Mouse (Mus musculus) intestine, embryonic 14.5 days (tissue): ENCODE results near the gene Stx8. TPM values are rescaled to one million over a fixed set of nuclear protein-coding genes. Genes with fewer than 3 reads are reported as not detected.
A peak's percentile ranks its signal among the peaks of the same experiment; 100 is the strongest.

Experiments used
- ATAC-seq: fragments of 200-750 bp; cut with Nextera tagmentation; replicated peaks from 2 replicates; pipeline ENCODE4 v1.8.0; 2017; ENCODE audit warnings: low read depth, moderate number of reproducible peaks, moderate TSS enrichment, moderate library complexity; ENCODE audit not compliant: low FRiP score, low TSS enrichment
- DNase-seq: peaks from one replicate; pipeline ENCODE4 v3.0.0-alpha.2; 2018; ENCODE audit warnings: low spot score
- H3K27ac ChIP-seq: fragments of 300-500 bp; sonication (generic); 2 replicates; pipeline ENCODE4 v1.5.1; 2014; ENCODE audit warnings: low read depth, mild to moderate bottlenecking, control low read depth
- H3K27me3 ChIP-seq: fragments of 300-500 bp; sonication (generic); replicated peaks from 2 replicates; pipeline ENCODE4 v1.6.1; 2014; ENCODE audit warnings: low read length, control low read depth; ENCODE audit not compliant: control insufficient read depth, insufficient read depth
- H3K36me3 ChIP-seq: fragments of 300-500 bp; sonication (generic); 2 replicates; pipeline ENCODE4 v1.6.1; 2014; ENCODE audit warnings: low read length, control low read depth; ENCODE audit not compliant: control insufficient read depth, insufficient read depth
- H3K4me1 ChIP-seq: fragments of 300-500 bp; sonication (generic); replicated peaks from 2 replicates; pipeline ENCODE4 v1.6.1; 2014; ENCODE audit warnings: low read length, control low read depth, mixed read lengths; ENCODE audit not compliant: control insufficient read depth, insufficient read depth
- H3K4me2 ChIP-seq: fragments of 300-500 bp; sonication (generic); 2 replicates; pipeline ENCODE4 v1.6.1; 2014; ENCODE audit warnings: low read length
- H3K4me3 ChIP-seq: fragments of 300-500 bp; sonication (generic); 2 replicates; pipeline ENCODE4 v1.5.1; 2014; ENCODE audit warnings: low read depth, low read length, control low read depth, mixed read lengths
- H3K9ac ChIP-seq: fragments of 300-500 bp; sonication (generic); 2 replicates; pipeline ENCODE4 v1.6.1; 2014; ENCODE audit warnings: mild to moderate bottlenecking, low read length
- H3K9me3 ChIP-seq: fragments of 300-500 bp; sonication (generic); 2 replicates; pipeline ENCODE4 v1.6.1; 2016; ENCODE audit warnings: low read length, control low read depth; ENCODE audit not compliant: control insufficient read depth
- WGBS: fragments of 180-500 bp; shearing (Covaris S2); extraction: QIAGEN DNeasy Blood & Tissue Kit; methylation state at CpG from one replicate; pipeline ENCODE4 v1.1.7; 2014; 5-methylcytosine and 5-hydroxymethylcytosine counted together
- polyA plus RNA-seq: library from polyadenylated mRNA; unstranded; fragments of >200 nt; fragmentation: Nextera tagmentation; extraction: Ambion mirVana; gene quantifications from 2 replicates; pipeline ENCODE4 v1.2.1, GENCODE M21; 2014

Gene Stx8
- polyA plus RNA-seq, 1 experiment from 2014 or later, result 51.3 TPM

DNA sequence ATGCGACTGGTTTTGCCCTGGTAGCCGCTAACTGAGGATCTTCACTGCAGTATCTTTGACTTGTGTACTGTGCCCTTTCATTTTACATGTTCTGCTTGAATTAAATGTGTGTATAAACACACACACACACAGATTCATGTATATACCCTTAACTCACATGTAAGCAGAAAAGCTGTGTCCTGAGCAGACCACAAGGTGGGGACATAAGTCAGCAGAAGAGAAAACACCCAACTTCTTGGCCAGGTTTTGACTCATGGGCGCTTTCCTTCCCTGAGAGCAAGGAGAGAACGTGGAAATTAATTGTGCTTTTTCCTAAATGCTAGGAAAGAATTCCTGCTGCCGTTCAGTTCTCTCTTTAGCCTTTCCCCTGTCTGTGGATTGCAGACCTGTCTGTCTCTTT, 33.6 kb downstream of the Stx8 start:
- Histone ChIP-seq H3K9ac (no peak overlapping the region), H3K9me3 (no peaks in the 10 kb centered on the region), H3K4me3 (no peak overlapping the region), H3K36me3 (no peaks in the 10 kb centered on the region), H3K27me3 (no peaks in the 10 kb centered on the region), H3K4me1 (peaks cover 7% of the 10 kb centered on the region), H3K4me2 (no peak overlapping the region; the same call in 1 of the 2 replicates), H3K27ac (no peak overlapping the region)
- DNase-seq, result no peak
- 53% methylated on average over 5 of the region's 5 CpGs for WGBS
- no peak for ATAC-seq

GRCm38 (mm10) chr11:68004191-68004590, 38.2 kb downstream of the Stx8 start:
- Histone ChIP-seq H3K4me2 (no peak overlapping the region), H3K36me3 (no peaks in the 10 kb centered on the region), H3K4me1 (peaks cover 15% of the 10 kb centered on the region), H3K9ac (no peak overlapping the region), H3K4me3 (no peak overlapping the region), H3K27ac (no peak overlapping the region), H3K9me3 (no peaks in the 10 kb centered on the region), H3K27me3 (no peaks in the 10 kb centered on the region)
- peak; percentile 89 for DNase-seq
- ATAC-seq, result no peak
- 17% methylated on average over 6 of the region's 6 CpGs for WGBS

DNA sequence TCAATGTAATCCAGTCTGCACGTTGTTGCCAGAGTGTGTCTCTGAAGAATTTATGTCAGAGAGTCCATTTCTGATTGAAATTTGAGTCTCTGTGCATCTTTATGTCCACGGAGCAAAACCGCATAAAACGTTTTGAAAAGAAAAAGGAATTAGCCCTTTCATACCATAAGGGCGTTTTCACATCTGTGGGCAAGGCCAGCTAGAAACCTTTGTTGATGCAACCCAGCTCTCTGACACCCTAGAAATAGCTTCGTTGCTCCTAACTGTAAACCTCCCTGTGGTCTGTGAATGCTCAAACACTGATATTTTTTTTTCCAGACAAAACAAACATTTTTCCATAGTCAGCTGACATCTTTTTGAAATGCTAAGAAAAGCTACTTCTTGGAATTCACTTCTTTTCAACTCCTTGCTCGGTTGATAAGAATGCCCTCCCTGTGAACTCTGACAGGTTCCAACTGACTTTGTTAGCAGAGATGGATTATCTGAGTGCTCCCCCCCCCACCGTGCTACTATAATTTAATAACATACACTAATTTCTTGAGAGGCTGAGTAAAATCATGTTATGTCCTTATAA, 40.3 kb downstream of the Stx8 start:
- no peak overlapping the region for H3K4me2 ChIP-seq
- DNase-seq (no peak), ATAC-seq (no peak)
- H3K9ac ChIP-seq, result no peak overlapping the region
- WGBS, result 21% methylated on average over 8 of the region's 8 CpGs
- H3K27ac ChIP-seq, result peak overlapping the region; percentile 59; the same call in 1 of the 2 replicates
- H3K27me3 ChIP-seq, result no peaks in the 10 kb centered on the region
- no peaks in the 10 kb centered on the region for H3K9me3 ChIP-seq
- H3K4me1 ChIP-seq, result peaks cover 15% of the 10 kb centered on the region
- no peak overlapping the region for H3K4me3 ChIP-seq
- H3K36me3 ChIP-seq, result no peaks in the 10 kb centered on the region

- H3K9ac ChIP-seq, result no peak overlapping the region
- H3K27me3 ChIP-seq, result no peaks in the 10 kb centered on the region
- no peaks in the 10 kb centered on the region for H3K9me3 ChIP-seq
- H3K27ac ChIP-seq, result no peak overlapping the region
- DNase-seq, result no peak
- H3K4me2 ChIP-seq, result no peak overlapping the region
- no peaks in the 10 kb centered on the region for H3K36me3 ChIP-seq
- H3K4me3 ChIP-seq, result no peak overlapping the region
- WGBS, result 33% methylated on average over 6 of the region's 6 CpGs
- H3K4me1 ChIP-seq, result peaks cover 15% of the 10 kb centered on the region
- no peak for ATAC-seq
Measured at GRCm38 (mm10) chr11:68007645-68008044, 41.7 kb downstream of the Stx8 start.

GRCm38 (mm10) chr11:68009377-68009776, 43.4 kb downstream of the Stx8 start:
- Histone ChIP-seq H3K9ac (no peak overlapping the region), H3K27ac (no peak overlapping the region), H3K27me3 (no peaks in the 10 kb centered on the region), H3K9me3 (no peaks in the 10 kb centered on the region), H3K4me1 (peaks cover 15% of the 10 kb centered on the region), H3K36me3 (no peaks in the 10 kb centered on the region), H3K4me2 (no peak overlapping the region), H3K4me3 (no peak overlapping the region)
- 79% methylated on average over 5 of the region's 5 CpGs for WGBS
- ATAC-seq (no peak), DNase-seq (no peak)

- H3K9ac ChIP-seq, result no peak overlapping the region
- H3K4me3 ChIP-seq, result no peak overlapping the region
- ATAC-seq (no peak), DNase-seq (no peak)
- H3K27ac ChIP-seq, result no peak overlapping the region
- no peaks in the 10 kb centered on the region for H3K4me1 ChIP-seq
- WGBS, result 59% methylated on average over 7 of the region's 7 CpGs
- H3K4me2 ChIP-seq, result no peak overlapping the region
- no peaks in the 10 kb centered on the region for H3K27me3 ChIP-seq
- no peaks in the 10 kb centered on the region for H3K9me3 ChIP-seq
- H3K36me3 ChIP-seq, result no peaks in the 10 kb centered on the region
Measured at GRCm38 (mm10) chr11:68012207-68012606, 46.2 kb downstream of the Stx8 start.

GRCm38 (mm10) chr11:68018191-68018590, 52.2 kb downstream of the Stx8 start:
- H3K27me3 ChIP-seq, result no peaks in the 10 kb centered on the region
- no peak overlapping the region for H3K4me2 ChIP-seq
- 85% methylated on average over 8 of the region's 8 CpGs for WGBS
- no peaks in the 10 kb centered on the region for H3K9me3 ChIP-seq
- H3K9ac ChIP-seq, result no peak overlapping the region
- ATAC-seq, result no peak
- H3K4me1 ChIP-seq, result peaks cover 3% of the 10 kb centered on the region; the same call in 1 of the 2 replicates
- H3K27ac ChIP-seq, result no peak overlapping the region
- no peaks in the 10 kb centered on the region for H3K36me3 ChIP-seq
- no peak for DNase-seq
- H3K4me3 ChIP-seq, result no peak overlapping the region

- Histone ChIP-seq H3K27ac (no peak overlapping the region), H3K4me1 (peaks cover 10% of the 10 kb centered on the region), H3K4me3 (no peak overlapping the region), H3K27me3 (no peaks in the 10 kb centered on the region), H3K9ac (no peak overlapping the region), H3K4me2 (no peak overlapping the region), H3K9me3 (no peaks in the 10 kb centered on the region), H3K36me3 (no peaks in the 10 kb centered on the region)
- DNase-seq (no peak), ATAC-seq (no peak)
- WGBS, result 68% methylated on average over 11 of the region's 11 CpGs
Measured at GRCm38 (mm10) chr11:68019156-68019555, 53.2 kb downstream of the Stx8 start.

DNA sequence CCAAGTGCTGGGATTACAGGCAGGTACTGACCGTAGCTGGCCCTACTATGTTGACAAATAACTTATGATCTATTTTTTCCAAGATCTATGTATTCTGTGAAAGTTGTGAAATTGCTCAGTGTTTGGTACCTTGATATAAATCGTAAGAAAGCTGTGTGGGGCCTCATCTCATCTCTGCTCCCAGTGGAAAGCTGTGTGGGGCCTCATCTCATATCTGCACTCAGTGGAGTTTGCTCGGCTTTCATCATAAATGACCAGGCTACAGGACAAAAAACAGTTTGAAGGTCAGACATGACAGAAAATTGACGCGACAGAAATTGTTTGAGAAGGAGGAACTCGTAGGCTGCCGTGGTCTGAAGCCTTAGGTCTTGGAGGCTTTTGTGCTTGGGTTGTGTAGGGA, 56.0 kb downstream of the Stx8 start:
- Histone ChIP-seq H3K27ac (no peak overlapping the region), H3K9me3 (no peaks in the 10 kb centered on the region), H3K4me1 (peaks cover 10% of the 10 kb centered on the region), H3K36me3 (no peaks in the 10 kb centered on the region), H3K4me2 (no peak overlapping the region), H3K9ac (no peak overlapping the region), H3K4me3 (no peak overlapping the region), H3K27me3 (no peaks in the 10 kb centered on the region)
- ATAC-seq (no peak), DNase-seq (no peak)
- 88% methylated on average over 7 of the region's 7 CpGs for WGBS
